Mouse (Mus musculus): ENCODE data around the gene Dmbt1. TPM values are rescaled to one million over a fixed set of nuclear protein-coding genes. Genes with fewer than 3 reads are reported as not detected.

Gene Dmbt1
- under 1 TPM in 1 of 2 experiments, not detected in 1; 0.18 TPM for polyA plus RNA-seq (2017; shearing (Covaris generic))

GRCm38 (mm10) chr7:131031755-131032154 lies at the start of gene Dmbt1:
Gene Dmbt1 (plus strand): TSS chr7:131032053.

GRCm38 (mm10) chr7:131146214-131146613 lies 114.4 kb downstream of the Dmbt1 start, which contains the start of gene 4933402N03Rik:
Gene 4933402N03Rik (minus strand): TSS chr7:131146314.

Other genes starting within 250 kb of the Dmbt1 start
- 10 to 100 TPM; 57.9 to 64.5 TPM for gene Plekha1, start 166.3 kb upstream of the Dmbt1 start, polyA plus RNA-seq (2017; shearing (Covaris generic))
- gene Htra1, start 95.9 kb upstream of the Dmbt1 start, polyA plus RNA-seq (2017; shearing (Covaris generic)), result under 1 TPM in 1 of 2 experiments, not detected in 1; 0.18 TPM
- not detected for gene 4933402N03Rik, start 114.3 kb downstream of the Dmbt1 start, polyA plus RNA-seq (2017; shearing (Covaris generic))
- under 1 TPM; 0.10 to 0.45 TPM for gene 5430419D17Rik, start 142.3 kb downstream of the Dmbt1 start, polyA plus RNA-seq (2017; shearing (Covaris generic))

Measured in inflammation-experienced regulatory T-cells (primary cell).